Mouse (Mus musculus): Measurements from ENCODE around the gene Prr7.

DNA sequence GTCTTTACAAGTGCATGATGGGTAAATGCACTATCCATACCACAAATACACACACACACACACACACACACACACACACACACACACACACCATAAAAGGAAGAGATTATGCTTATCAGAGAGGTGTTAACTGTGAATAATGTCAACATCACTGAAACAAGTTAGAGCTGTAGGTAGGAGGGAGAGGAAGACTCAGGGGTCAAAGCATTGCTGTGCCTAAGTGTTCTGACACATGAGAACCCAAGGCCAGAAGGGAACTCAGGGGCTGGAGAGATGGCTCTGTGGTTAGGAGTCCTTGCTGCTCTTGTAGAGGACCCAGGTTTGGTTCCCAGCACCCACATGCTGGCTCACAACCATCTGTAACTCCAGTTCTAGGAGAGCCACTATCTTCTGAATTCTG lies 15.9 kb downstream of the Prr7 start:
- TF ChIP-seq CTCF (IDR thresholded peaks at IDR 0.05; ENCODE audit: low read depth) (no peak), EP300 (IDR thresholded peaks at IDR 0.05; ENCODE audit: low read depth) (no peak)
